Mouse (Mus musculus): ENCODE data around the gene Ackr3. TPM values are rescaled to one million over a fixed set of nuclear protein-coding genes. Genes with fewer than 3 reads are reported as not detected.
A peak's percentile ranks its signal among the peaks of the same experiment; 100 is the strongest.

Gene Ackr3
- polyA plus RNA-seq, 1 experiment from 2014 or later: 37.6 TPM

DNA sequence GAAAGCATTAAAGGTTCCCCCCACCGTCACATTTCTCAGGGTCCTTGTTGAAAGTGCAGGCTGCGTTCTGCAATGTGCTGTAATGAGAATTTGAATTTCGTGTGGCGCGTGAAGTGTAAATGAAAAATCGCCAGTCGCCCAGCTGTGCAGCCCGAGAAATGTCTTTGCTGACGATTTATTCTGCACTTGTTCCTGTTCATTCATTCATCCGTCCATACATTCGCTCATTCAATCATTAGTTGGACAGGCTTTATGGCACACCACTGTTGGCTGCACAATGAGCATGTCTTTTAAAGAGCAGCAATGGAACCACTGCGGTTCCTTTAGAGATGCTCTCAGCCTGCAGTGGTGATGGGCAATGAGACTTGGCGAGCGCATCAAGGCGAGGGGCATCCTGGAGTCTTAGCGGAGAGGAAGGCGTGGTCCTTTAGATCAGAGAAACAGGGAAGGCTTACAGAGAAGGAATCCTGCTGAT is 18.7 kb downstream of the Ackr3 start:
- in situ Hi-C loops (cut with MboI; ENCODE audit: low pct_unique_long_range_greater_than_20kb): no loop called here
- ChIA-PET POLR2A (no interaction called here), CTCF (no interaction called here)
- no peak for TF ChIP-seq CTCF (IDR thresholded peaks at IDR 0.05)
- no peak for DNase-seq (ENCODE audit: low read depth, low spot score)
- no peak for ATAC-seq
- H3K27me3 ChIP-seq: no peaks in the 10 kb centered on the region

DNA sequence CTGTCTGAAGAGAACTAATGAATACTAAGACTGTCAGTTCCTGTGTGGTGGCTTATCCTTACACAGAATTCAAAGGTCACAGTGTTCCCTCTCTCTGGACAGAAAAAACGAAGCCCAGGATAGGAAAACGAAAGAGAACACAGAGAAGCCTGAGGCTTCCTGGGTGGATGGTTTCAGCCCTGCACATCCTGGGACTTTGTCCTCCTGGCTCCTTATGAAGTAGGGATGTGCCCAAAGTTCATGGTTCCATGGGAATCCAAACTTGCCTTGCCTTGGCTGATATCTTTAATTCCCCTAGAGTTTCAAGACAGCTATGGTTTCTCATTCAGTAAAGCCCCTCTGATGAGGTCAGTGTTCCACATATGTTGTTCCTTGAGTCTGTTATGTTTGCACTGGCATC is 19.2 kb downstream of the Ackr3 start:
- POLR2A ChIA-PET: no interaction called here
- DNase-seq (ENCODE audit: low read depth, low spot score) (no peak), ATAC-seq (no peak)
- in situ Hi-C loops (cut with MboI; ENCODE audit: low pct_unique_long_range_greater_than_20kb): no loop called here
- no peak for TF ChIP-seq CTCF (IDR thresholded peaks at IDR 0.05)
- CTCF ChIA-PET: no interaction called here
- H3K27me3 ChIP-seq: no peaks in the 10 kb centered on the region

DNA sequence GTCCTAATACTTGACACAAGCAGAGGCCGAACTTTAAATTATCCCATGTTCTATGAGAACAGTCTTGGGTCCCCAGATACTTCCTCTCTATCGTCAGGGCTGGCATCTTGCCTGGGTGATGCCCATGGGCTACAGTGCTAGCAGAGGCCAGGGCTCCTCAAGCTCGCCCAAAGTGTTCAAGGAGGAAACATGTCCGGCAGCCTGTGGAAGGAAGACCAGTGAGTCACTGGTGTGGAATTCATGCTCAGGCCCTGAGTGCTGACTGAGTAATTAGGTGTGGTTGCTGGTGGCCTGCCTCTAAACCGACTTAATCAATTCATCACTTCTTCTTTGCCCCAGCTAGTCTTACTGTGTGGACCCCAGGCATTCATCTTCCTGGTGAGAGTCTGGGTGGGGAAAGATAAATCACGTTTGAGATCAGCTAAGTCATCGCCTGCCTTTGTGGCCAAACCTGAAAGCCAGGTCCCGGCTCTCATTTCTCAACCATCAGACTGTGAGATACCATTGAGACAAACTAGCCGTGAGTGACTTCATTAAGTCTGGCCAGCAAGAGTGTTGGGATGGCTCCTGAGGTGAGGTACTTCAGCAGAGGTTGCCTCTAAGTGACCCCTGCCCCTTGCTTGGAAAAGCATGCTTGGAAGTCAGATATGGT is 21.9 kb downstream of the Ackr3 start:
- ChIA-PET CTCF (interaction anchor here (1.5 to 2.4 kb wide), 2 partner anchors 14 to 21 kb away, joined by 4 to 9 read pairs; no protein-coding TSS in a partner anchor), POLR2A (no interaction called here)
- in situ Hi-C loops (cut with MboI; ENCODE audit: low pct_unique_long_range_greater_than_20kb): no loop called here
- peak; percentile 90 for ATAC-seq
- H3K27me3 ChIP-seq: no peaks in the 10 kb centered on the region
- peak; percentile 87 for DNase-seq (ENCODE audit: low read depth, low spot score)
- no peak for TF ChIP-seq CTCF (IDR thresholded peaks at IDR 0.05)

DNA sequence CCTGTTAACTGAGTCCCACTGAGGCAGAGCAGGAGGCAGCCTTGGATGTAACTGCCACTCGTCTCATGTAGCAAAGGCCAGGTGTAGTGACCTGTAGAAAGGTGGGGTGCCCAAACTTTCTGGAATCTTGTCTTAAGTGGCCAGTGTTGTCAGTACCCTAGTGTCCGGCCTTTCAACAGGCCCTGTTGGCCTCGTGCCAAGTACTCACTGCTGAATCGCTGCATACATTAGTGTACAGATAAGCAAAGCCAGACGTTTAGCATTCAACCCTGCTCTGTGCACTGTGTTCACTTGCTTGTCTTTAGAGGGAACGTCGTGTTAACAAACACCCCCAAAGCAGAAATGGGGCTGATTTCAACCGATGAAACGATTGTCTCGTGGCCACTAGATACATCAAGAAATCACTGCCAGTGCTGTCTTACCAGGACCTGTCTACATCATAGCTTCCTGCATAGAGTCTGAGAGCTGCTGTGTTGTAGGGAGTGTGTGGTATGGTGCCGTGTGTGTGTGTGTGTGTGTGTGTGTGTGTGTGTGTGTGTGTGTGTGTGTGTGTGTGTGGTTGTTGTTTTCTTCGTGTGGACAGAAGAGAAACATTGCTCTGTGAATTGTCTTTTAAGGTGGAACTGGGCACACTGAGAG is 24.0 kb downstream of the Ackr3 start:
- DNase-seq (ENCODE audit: low read depth, low spot score) (no peak), ATAC-seq (no peak)
- in situ Hi-C loops (cut with MboI; ENCODE audit: low pct_unique_long_range_greater_than_20kb): no loop called here
- H3K27me3 ChIP-seq: no peaks in the 10 kb centered on the region
- POLR2A ChIA-PET: interaction anchor here (0.6 kb wide), 1 partner anchor 167 kb away, joined by 3 read pairs; no protein-coding TSS in a partner anchor
- CTCF ChIA-PET: interaction anchor here (1.3 to 2.4 kb wide), 2 partner anchors 166 to 365 kb away, joined by 3 to 6 read pairs; no protein-coding TSS in a partner anchor
- TF ChIP-seq CTCF (IDR thresholded peaks at IDR 0.05): no peak

DNA sequence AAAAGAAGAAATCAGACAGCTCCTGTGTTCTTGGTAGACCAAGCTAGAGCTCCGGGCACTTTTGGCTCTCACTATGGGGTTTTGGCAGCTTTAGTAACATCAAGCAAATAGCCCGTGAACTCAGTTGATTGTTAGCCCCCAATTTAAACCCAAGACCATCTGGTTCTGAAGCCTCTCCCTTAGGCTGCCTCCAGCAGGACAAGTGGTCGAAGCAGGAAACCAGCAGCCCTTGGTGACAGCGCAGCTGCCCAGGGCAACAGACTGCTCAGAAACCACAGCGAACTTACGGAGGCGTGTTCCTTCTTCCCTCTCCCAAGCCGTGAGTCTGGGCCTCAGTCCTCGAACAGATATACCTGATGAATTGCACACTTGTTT is 24.5 kb downstream of the Ackr3 start:
- DNase-seq (ENCODE audit: low read depth, low spot score): no peak
- no peaks in the 10 kb centered on the region for H3K27me3 ChIP-seq
- TF ChIP-seq CTCF (IDR thresholded peaks at IDR 0.05): no peak
- CTCF ChIA-PET: interaction anchor here (1.3 to 2.4 kb wide), 3 partner anchors 25 to 364 kb away, joined by 3 to 6 read pairs (median 4); partner anchors contain the start of gene Ackr3
- POLR2A ChIA-PET: no interaction called here
- ATAC-seq: no peak
- in situ Hi-C loops (cut with MboI; ENCODE audit: low pct_unique_long_range_greater_than_20kb): no loop called here

DNA sequence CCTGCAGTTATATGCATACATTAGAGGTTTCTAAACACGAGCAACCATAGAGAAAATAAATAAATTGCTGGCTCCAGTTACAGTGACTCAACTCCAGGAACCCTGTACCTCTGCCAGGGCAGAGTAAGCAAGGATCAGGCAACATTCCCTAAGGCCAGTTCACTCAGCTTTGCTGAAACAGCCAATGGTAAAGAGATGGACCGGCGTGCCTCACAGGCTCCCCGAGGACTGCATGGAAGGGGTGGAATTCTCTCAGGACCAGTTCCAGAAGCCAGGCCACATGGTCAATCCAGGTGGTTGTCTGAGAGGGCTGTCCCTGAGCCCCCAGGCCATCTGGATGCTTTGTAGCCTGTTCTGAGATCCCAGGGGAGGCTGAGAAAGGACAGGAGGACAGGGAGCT is 26.8 kb downstream of the Ackr3 start:
- DNase-seq (ENCODE audit: low read depth, low spot score): no peak
- CTCF ChIA-PET: interaction anchor here (1.1 to 1.4 kb wide), 3 partner anchors 14 to 28 kb away, joined by 3 read pairs; no protein-coding TSS in a partner anchor
- TF ChIP-seq CTCF (IDR thresholded peaks at IDR 0.05): no peak
- POLR2A ChIA-PET: interaction anchor here (0.5 to 2.6 kb wide), 2 partner anchors 26 to 62 kb away, joined by 4 to 12 read pairs; partner anchors contain the start of gene Ackr3
- no peaks in the 10 kb centered on the region for H3K27me3 ChIP-seq
- peak; percentile 36 for ATAC-seq
- in situ Hi-C loops (cut with MboI; ENCODE audit: low pct_unique_long_range_greater_than_20kb): loop anchor here (5.0 kb wide), 2 partner anchors 197 to 337 kb away; no protein-coding TSS in a partner anchor

DNA sequence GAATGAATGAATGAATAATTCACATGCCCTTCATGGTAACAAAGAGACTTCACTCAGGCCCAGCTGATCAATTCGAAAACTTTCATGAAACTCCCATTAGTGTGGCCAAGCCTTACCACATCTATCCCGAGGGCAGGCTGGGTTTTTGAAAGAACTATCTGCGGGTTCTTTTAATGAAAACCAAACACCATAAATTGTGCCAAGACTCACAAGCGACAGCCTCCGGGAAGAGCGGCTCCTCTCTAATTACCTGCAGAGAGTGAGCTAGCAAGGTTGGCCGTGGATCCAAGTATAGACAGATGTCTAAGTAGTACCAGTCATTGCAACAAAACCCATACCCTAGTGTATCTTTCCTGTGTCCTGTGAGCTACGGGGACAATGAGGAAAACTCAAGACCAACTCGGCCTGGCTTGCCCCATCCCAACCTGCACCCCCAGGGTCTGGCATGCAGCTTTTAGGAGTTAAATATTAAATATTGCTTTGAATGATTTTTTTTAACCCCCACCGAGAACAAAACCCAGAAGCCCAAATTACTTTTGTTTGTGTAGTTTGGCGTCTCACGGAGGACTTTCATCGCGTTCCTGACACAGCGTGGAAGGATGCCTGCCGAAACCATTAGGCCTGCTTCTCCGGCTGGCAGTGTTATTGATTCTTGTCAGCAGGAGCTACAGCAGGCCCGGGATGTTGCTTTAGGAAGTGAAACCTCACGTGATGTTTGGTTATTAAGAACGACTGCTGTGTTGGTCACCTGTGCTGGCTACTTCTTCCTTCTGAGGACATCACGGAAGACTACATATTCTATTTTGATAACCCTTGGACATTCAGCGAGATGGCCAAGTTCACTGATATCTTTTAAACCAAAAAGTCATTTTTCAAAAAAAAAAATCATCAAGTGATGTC is 28.1 kb downstream of the Ackr3 start:
- in situ Hi-C loops (cut with MboI; ENCODE audit: low pct_unique_long_range_greater_than_20kb): loop anchor here (5.0 kb wide), 2 partner anchors 195 to 335 kb away; no protein-coding TSS in a partner anchor
- ChIA-PET CTCF (interaction anchor here (0.7 to 1.4 kb wide), 4 partner anchors 7 to 359 kb away, joined by 3 to 4 read pairs (median 3); no protein-coding TSS in a partner anchor), POLR2A (interaction anchor here (0.6 to 2.6 kb wide), 4 partner anchors 15 to 431 kb away, joined by 3 to 12 read pairs (median 3); partner anchors contain the start of gene Ackr3)
- DNase-seq (ENCODE audit: low read depth, low spot score) (no peak), ATAC-seq (peak; percentile 11)
- no peaks in the 10 kb centered on the region for H3K27me3 ChIP-seq
- no peak for TF ChIP-seq CTCF (IDR thresholded peaks at IDR 0.05)

DNA sequence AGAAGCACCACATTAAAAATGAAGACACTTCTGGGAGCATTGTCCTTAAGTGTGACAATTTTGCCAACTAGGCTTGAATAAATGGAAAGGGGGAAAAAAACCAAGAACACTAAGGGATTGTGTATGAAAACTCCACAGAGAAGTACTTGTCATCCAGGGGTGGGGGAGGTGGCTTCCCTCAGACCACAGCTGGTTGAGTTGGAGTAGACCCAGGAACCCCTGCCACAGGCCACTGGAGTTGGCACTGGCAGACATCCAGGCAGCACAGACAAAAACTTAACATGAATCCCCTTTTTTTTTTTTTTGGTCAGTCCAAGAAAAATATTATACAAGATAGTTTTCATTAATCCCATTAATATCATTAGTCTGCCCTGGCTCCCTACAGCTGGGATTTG is 28.7 kb downstream of the Ackr3 start:
- CTCF ChIA-PET: interaction anchor here (0.8 to 1.0 kb wide), 2 partner anchors 8 to 17 kb away, joined by 3 read pairs; no protein-coding TSS in a partner anchor
- POLR2A ChIA-PET: interaction anchor here (0.6 to 1.3 kb wide), 5 partner anchors 14 to 432 kb away, joined by 3 read pairs; no protein-coding TSS in a partner anchor
- ATAC-seq (no peak), DNase-seq (ENCODE audit: low read depth, low spot score) (no peak)
- no peaks in the 10 kb centered on the region for H3K27me3 ChIP-seq
- in situ Hi-C loops (cut with MboI; ENCODE audit: low pct_unique_long_range_greater_than_20kb): loop anchor here (5.0 kb wide), 2 partner anchors 195 to 335 kb away; no protein-coding TSS in a partner anchor
- TF ChIP-seq CTCF (IDR thresholded peaks at IDR 0.05): no peak

DNA sequence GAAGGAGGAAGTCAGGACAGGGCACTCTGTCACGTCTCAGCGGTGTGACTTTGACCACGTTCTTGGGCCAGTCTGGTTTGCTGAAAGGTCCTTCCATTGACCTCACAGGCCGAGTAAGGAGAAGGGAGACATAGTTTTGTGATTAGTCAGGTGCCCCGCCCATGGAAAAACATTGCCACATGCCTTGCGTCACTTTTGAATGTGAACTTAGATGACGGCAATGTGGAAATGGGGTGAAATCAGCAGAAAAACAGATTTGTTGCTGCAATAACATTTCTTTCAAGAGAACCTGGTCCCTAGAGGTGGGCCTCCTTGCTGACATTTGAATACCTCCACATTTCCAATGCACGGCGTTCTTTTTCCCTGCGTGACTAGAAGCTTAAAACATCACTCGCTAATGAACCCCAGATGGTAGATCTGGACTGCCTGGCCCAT is 30.9 kb downstream of the Ackr3 start:
- in situ Hi-C loops (cut with MboI; ENCODE audit: low pct_unique_long_range_greater_than_20kb): loop anchor here (5.0 kb wide), 2 partner anchors 193 to 333 kb away; no protein-coding TSS in a partner anchor
- CTCF ChIA-PET: interaction anchor here (0.8 to 2.0 kb wide), 2 partner anchors 11 to 30 kb away, joined by 3 to 6 read pairs; no protein-coding TSS in a partner anchor
- DNase-seq (ENCODE audit: low read depth, low spot score) (no peak), ATAC-seq (no peak)
- POLR2A ChIA-PET: no interaction called here
- TF ChIP-seq CTCF (IDR thresholded peaks at IDR 0.05): no peak
- H3K27me3 ChIP-seq: no peaks in the 10 kb centered on the region

DNA sequence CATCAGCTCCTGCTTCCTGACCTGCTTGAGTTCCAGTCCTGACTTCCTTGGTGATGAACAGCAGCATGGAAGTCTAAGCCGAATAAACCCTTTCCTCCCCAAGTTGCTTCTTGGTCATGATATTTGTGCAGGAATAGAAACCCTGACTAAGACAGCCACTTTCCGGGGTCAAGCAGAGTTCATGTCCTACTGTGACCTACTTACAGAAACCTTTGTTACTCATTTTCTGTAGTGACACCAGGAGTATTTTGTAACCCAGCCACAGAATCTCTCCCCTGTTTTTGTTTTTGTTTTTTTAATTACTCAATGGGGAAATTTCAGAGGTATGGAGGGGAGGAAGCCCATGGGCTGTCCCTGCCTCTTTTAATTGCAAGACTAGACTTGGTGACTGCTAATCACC is 32.9 kb downstream of the Ackr3 start:
- ChIA-PET POLR2A (no interaction called here), CTCF (interaction anchor here (0.9 kb wide), 1 partner anchor 8 kb away, joined by 3 read pairs; no protein-coding TSS in a partner anchor)
- no peak for ATAC-seq
- no peak for TF ChIP-seq CTCF (IDR thresholded peaks at IDR 0.05)
- no peak for DNase-seq (ENCODE audit: low read depth, low spot score)
- no peaks in the 10 kb centered on the region for H3K27me3 ChIP-seq
- in situ Hi-C loops (cut with MboI; ENCODE audit: low pct_unique_long_range_greater_than_20kb): no loop called here
